Mouse (Mus musculus) left cerebral cortex, postnatal 36 days (tissue): ENCODE results near the gene Abt1. TPM values are rescaled to one million over a fixed set of nuclear protein-coding genes. Genes with fewer than 3 reads are reported as not detected.

Source experiments
- DNase-seq, 2 experiments: peaks; one replicate each; pipeline ENCODE4 v3.0.0; 2021 to 2022; ENCODE audit warnings: low spot score in 2 of 2, mixed read lengths in 1 of 2
- intact Hi-C: fragments of 180-260 bp; cut with DNase I; formaldehyde crosslinking; loops from one replicate; pipeline ENCODE4 v1.15.1; 2025
- total RNA-seq, 2 experiments: library from RNA; stranded (reverse); gene quantifications; 2 replicates each; pipeline ENCODE4 v1.2.3; 2021

Gene Abt1
- 1 to 10 TPM; 8.4 to 8.5 TPM for total RNA-seq

DNA sequence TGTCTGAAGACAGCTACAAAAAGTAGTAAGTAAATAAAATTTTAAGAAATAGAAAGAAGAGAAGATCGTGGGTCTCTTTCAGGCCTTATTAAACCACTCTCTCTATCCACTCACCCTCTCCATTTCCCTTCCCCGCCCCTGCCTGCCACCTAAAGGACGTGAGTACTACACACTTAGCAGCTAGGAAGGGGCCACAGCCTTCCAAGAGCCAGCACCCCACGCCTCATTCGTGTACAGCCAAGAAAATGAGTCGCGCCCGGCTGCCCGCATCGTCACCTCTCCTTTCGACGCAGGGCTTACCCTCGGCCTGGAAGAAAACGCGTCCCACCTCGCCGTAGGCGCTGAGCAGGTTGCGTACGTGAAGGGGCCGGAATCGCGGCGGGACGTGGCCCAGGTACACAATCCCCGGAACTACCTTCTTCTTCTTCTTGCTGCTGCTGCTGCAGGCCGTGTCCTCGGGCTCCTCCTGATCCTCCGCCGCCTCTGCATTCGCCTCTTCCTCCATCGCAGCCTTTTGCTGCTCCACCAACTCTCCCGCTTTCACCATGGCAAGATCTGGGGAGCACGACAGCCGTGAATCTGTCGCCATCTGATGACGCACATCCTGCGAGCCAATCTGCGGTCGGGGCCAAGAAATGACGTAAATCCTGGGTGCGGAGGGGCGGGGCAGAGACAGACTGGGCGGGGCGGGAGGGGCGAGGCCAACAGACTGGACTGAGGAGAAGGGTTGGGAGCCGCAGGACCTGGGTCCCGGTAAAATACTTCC lies at the start of gene Abt1:
Abt1 (minus strand) TSS at position 581 of the 766 bp plus-strand sequence.
- DNase-seq = peak; percentile 94 to 96
- intact Hi-C loops = no loop called here

DNA sequence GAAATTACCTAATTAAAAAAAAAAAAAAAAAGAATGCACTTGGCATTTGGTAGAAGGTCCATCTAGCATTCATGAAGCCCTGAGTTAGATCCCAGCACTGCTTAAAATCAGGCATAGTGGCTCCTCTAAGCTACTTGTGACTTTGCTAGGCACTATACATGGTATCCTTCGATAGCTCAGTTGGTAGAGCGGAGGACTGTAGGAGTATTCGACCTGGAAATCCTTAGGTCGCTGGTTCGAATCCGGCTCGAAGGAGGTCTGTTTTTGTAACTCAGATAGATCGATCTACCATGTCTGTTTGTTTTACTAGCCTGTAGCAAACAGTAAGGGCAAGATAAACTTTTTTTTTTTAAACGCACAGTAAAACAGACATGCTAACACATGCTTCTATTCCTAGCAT lies 43.2 kb upstream of the Abt1 start:
- intact Hi-C loops = no loop called here
- DNase-seq = peak; percentile 40 to 59

DNA sequence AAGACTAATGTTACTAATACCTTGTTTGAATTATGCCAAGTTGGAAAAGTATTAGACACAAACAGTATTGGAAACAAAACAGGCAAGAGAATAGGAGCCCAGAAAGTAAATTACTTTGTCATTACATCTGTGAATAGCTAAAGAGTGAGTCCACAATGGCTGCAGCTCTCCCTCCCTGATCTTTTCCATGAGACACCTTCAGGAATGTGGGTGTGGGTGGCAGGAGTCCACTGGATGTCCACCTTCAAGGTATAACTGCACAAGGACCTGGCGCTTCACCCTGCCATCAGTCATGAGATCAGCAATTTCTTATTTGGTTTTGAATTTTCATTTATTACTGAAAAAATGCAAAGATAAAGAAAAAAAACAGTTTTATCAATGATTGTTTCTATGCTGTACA lies 42.6 kb upstream of the Abt1 start:
- intact Hi-C loops = no loop called here
- no peak for DNase-seq

DNA sequence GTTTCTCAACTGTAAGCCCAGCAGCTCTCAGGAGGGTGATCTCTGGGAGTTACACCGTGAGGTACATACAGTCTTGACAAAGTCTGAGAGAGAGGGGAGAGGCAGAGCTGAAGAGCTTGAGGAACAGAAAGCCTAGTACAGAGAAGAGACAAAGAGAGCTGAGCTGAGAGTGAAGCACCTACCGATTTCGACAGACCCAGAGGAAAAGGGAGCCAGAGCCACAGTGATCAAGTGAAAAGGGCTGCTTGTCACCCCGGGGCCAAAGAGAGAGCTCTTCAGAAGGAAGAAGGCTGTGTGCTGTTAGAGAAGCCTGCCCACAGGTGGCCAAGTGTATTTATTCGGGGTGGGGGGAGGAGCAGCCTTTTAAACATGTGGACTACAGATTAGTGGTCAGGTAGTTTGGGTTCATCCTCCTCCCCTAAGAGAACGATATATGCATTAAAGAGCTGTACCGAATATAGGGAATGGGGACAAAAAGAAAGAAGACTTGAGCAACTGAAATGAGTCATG lies 42.0 kb upstream of the Abt1 start, which contains the start of gene Btn1a1:
Btn1a1 (minus strand) TSS at position 302 of the 510 bp plus-strand sequence.
- no peak for DNase-seq
- intact Hi-C loops = no loop called here

DNA sequence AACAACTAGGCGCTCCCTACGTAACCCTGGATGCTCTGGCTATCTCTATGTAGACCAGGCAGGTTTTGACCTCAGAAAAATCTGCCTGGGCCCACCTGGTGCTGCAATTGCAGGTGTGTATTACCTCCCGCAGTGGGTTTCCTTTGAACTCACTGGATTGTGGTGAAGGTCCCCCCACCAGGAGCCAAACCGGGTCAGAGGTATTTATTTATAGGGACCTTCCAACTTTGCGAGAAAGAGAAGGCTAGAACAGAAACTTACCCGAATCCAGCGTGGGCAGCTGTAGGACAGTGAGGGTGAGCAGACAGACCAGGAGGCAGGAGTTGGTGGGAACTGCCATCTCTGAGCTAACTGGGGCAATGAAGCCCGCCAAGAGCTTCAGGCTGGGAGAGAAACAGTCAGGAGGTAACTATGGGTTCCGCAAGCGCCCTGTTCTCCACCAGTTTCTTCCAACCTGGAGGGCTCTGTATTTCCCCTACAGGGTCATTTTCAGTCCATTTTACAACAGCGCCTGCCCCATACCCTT lies 41.2 kb upstream of the Abt1 start:
- intact Hi-C loops = loop anchor here (5.0 kb wide), 1 partner anchor 37 kb away; no protein-coding TSS in a partner anchor
- no peak for DNase-seq

DNA sequence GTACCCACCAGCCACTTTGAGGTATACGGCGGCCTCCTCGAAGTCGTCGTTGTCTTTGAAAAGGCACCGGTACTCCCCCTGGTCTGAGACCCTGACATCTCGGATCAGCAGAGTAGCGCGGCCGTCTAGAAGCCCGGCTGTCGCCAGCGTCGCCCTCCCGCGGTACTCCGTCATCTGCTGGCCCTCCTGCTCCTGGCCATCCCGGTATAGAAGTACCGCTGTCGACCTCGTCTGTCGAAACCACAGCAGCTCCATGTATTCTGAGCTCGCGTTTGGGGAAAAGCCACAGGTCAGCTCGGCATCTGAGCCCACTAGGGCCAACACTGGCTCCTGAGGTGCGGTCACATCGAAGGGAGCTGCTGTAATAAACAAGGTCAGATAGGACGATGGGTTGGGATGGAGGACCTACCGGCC lies 40.6 kb upstream of the Abt1 start:
- intact Hi-C loops = loop anchor here (5.0 kb wide), 1 partner anchor 38 kb away; no protein-coding TSS in a partner anchor
- DNase-seq = peak; percentile 34 to 47

DNA sequence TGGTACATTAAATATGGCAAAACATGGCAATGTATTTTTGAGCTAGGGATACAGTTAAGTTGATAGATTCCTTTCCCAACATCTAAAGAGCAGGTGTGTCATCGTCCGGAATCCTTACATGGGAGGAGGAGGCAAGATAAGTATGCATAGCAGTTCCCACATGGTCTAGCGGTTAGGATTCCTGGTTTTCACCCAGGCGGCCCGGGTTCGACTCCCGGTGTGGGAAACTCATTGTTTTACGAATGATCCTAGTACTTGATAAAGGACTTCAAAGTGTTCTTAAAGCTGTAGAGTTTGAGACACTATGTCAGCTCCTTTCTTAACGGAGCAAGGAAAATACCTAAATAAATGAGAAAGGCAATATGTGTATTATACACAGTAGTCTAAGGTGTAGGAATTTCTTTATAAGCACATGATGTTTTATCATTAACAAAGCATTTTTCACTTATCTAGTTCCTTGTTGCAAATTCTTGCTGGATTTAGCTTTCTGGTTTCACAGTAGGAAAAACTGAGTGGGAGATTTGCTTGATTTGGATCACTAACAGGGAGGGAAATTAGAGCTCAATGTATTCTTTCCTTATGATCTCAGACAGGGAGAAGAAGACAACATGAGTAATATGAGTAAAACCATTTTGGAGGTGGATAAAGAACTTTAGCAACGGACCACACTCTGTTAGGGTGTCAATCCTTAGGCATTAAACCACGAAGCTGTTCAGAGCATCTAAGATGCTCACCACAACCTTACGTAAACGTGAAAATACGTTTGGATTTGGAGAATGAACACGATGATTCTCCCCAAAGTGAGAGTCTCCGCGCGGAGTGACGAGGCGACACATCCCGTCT lies 39.9 kb upstream of the Abt1 start:
- intact Hi-C loops = loop anchor here (5.0 kb wide), 1 partner anchor 39 kb away; no protein-coding TSS in a partner anchor
- DNase-seq = peak; percentile 85 to 88

DNA sequence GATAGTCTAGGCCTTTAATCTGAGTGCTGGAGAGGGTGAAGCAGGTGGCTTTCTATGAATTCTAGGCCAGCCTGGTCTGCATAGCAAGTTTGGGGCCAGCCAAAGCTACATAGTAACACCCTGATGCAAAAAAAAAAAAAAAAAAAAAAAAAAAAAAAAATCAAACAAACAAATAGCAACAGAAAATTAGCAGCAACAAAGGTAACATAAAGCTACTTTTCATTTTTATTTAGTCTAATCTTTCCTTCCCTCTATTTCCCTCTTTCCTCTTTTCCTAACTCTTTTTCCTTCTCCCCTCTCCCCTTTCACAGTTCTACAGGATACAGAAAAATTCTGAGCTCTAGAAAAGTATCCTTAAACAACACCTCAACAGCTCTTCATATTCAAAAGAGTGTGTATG lies 39.0 kb upstream of the Abt1 start:
- intact Hi-C loops = loop anchor here (5.0 kb wide), 1 partner anchor 40 kb away; no protein-coding TSS in a partner anchor
- no peak for DNase-seq

DNA sequence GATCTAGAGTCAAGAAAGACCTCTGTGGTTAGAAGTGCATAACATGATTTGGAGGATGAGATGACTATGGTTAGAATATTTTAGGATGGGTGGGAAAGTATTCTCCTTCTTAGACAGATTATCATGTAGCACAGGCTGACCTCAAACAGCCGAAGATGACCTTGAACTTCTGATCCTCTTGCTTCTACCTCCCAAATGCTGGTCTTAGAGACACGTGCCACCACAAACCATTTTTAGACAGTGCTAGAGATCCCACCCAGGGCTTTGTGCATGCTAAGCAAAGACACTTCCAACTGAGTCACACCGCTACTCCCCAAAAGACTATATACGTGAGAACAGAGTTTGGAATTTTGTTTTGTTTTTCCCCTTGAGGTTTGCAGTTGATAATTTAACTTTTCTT lies 38.4 kb upstream of the Abt1 start:
- intact Hi-C loops = loop anchor here (5.0 kb wide), 1 partner anchor 40 kb away; no protein-coding TSS in a partner anchor
- no peak for DNase-seq

DNA sequence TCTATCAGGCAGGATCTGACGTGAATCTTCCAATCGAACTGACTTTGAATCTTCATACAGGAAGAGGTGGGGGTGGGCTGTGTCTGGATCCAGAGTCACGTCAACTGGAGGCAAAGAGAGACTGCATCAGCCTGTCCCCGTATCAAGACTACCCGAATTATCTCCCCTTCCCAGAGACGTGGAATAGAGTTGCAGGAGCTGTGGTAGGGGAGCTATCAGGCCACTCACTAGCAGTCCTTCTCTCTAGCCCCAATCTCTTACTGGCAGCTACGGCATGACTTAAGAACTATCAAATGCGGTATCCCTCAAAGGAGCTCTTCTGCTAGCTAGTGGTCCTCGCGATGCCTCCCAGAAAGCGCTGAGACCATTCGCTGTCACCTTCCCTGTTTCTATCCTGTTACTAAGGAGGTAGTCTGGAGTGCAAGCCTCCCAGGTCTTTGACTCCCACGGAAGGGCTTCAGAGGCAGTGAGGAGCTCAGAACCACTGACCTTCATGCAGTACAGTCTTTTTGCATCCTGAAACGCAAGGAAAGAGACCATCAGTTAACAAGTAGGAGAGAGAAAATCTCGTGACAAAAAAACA lies 35.7 kb upstream of the Abt1 start:
- DNase-seq = no peak
- intact Hi-C loops = no loop called here

DNA sequence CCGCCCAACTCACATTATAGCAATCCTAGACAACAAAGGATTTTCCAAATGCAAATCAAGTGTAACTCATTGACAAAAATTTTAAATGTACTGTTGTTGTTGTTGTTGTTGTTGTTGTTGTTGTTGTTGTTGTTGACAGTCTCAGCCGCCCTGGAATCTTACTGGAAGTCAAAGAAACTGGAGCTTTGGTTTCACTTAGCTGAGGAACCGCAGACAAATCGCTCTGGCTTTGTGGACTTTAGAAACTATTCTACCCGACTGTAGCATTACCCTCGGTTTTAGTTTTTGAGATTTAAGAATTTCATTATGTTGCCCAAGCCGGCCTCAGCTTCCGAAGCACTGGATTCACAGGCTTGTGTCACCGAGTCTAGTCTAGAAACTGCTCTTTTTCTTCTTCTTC lies 30.3 kb upstream of the Abt1 start:
- no peak for DNase-seq
- intact Hi-C loops = no loop called here

DNA sequence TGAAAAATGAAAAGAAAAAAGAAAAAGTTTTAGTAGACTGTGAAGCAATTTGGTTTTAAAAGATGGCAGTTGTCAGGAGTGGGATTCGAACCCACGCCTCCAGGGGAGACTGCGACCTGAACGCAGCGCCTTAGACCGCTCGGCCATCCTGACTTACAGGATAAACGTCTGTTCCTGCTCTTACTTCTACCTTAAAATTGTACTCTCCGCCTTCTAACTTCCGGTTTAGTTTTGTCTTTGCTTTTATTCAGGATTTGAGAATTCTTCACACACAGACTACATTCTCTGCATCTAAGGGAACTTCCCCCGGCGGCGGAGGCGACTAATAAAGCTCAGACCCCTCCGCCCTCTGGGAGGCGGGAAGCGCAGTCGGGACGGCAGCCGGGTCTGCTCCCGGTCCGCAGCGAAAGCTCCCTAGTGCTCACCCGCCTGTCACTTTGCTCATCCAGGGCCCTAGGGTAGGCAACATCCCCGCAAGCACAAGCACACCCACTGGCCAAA lies 29.7 kb upstream of the Abt1 start:
- peak; percentile 70 to 78 for DNase-seq
- intact Hi-C loops = no loop called here

DNA sequence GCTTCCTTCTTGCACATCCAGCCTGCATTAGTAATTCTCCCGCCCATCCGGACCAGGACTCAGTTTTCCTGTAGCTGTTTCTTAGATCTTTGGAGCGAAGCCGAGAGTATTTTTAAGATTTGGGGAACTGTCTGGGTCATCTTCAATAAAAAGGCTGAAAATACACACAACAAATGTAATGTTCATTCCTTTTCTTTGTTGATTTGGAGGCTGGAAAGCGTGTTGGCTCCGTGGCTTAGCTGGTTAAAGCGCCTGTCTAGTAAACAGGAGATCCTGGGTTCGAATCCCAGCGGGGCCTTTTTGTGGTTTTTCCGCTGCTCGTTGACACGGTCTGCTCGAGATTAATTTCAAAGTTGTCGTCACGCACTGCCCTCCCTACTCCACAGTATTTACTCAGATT lies 26.7 kb upstream of the Abt1 start:
- peak; percentile 84 to 91 for DNase-seq
- intact Hi-C loops = no loop called here

DNA sequence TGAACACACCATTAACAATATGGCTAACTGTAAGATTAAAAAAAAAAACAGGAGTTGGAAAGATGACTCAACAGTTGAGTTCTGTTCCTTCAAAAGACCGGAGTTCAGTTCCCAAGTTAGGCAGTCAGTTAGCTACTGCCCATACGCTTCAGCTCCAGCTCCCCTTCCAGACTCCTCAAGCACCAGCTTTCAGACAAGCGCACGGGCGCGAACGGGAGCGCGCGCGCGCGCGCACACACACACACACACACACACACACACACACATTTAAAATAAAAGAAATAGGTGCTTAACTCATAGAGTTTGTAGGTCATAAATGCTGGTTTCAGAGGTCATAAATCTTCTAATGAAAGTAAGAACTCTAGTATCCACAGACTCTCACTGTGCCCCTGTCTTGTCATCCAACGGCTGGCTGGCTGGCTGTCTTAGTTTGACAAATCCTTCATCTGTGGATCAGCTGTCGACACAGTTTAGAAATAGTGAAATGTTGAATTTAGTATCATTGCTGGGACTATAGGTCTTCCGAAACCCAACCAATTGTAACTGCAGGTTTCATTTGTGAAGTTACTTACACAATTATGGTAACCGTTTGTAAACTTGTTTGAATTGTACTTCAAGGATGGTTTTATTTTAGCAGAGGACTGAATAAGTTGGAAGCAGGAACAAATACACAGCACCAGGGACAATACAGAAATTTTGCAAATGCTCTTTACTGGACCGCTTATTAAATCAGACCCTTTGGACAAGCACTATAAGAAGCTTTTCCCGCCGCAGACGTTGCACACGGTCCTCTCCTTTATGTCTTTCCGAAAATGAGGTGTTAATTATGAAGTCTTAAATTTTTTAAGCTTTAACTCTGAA lies 25.8 kb upstream of the Abt1 start:
- intact Hi-C loops = no loop called here

DNA sequence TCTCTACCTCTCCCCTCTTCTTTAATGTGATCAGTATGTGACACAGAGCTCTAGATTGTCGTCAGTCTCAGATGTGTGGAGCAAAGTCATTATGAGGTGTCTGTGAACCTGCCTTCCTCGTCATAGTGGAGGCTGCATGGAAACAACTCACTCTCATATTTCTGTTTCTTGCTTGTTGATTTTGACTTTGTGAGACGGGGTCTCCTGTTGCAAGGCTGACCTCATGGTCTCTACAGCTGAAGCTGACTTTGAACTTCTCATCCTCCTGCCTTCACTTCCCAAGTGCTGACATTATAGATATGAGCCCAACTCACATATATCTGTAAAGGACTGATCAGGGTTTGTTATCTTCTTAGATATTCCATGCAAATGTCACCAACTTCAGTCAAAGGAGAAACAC lies 25.1 kb upstream of the Abt1 start:
- no peak for DNase-seq
- intact Hi-C loops = no loop called here

More for the DNA sequence above, 25.8 kb upstream of the Abt1 start:
- peak in 1 of 2 experiments; percentile 39 for DNase-seq

DNA sequence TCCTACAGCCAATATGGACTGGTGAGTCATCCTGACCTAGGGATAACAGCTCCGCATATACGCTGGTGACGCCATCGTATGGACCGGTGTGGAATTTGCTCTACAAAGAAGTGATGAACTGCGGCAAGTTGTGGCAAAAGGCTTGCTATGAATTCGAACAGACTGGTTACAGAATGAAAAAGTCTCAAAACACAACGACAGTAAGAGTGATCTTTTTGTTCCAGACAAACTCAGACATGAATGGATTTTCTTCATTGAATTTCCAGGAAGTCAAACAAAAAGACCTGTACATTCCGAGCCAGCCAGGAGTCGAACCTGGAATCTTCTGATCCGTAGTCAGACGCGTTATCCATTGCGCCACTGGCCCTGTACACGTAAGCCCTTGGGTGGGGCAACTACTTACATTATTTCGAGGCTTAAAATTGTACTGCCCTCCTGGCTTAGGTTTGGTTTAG lies 22.9 kb upstream of the Abt1 start:
- intact Hi-C loops = no loop called here
- peak; percentile 88 for DNase-seq

DNA sequence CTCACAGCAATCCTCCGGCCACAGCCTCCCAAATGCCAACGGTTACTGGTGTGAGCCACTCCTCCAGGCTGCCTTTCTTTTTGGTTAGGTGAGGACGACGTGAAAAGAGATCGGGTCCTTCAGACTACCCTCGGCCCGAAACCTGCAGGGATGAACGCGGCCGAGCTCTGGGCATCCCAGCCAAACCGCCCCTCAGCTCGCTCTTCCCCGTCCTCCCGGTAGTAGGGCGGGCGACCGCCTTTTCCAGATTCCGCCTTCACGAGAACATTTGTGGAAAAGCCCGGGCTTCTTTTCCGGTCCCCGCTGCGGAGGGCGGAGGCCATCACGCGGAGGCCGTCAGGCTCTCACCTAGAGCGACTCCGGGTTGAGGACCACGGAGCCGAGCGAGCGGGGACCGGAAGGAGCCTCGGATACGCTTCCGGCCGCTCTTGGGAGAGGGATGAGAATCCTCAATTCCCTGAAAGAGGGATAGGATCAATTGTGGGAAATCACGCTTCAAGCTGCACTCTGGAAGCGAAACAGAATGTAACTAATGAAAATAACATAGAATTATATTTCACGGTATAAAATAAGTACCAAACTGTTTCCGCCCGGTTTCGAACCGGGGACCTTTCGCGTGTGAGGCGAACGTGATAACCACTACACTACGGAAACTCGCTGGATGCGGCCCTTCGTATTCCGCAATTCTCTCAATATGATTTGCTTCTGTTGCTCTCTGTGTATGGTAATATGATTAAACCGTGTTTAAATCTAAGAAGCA lies 22.1 kb upstream of the Abt1 start:
- peak; percentile 88 to 93 for DNase-seq
- intact Hi-C loops = no loop called here

DNA sequence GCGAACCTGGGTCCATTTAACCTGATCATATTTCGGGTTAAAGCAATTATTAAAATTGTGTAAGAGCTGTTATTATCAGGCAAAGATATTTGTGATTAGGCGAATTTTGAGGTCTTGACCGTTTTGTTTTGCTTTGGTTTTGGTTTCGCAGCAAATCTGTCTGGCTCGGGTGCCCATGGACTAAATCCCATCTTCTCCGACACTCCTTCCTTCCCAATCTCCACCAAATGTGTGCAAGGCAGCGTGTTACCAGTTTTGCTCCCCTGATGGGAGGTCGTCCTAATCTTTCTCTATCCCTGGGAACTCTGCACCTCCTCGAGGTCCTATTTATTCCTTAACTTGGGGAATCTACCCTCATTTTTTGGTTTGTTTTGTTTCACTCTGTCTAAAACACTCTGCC lies 21.5 kb upstream of the Abt1 start:
- intact Hi-C loops = no loop called here
- no peak for DNase-seq
